Mouse (Mus musculus) liver, adult 2 months (tissue): ENCODE data around the gene Wdr3.

Source experiments
- CTCF ChIP-seq: fragments of 200-500 bp; IDR thresholded peaks from 2 replicates; pipeline ENCODE4 v1.5.1; 2011; ENCODE audit warnings: low read depth, low read length, control low read depth
- POLR2A ChIP-seq: fragments of 200-500 bp; IDR thresholded peaks from 2 replicates; pipeline ENCODE4 v1.6.1; 2011; ENCODE audit warnings: low read length, control low read depth; ENCODE audit not compliant: insufficient read depth; ENCODE audit errors: extremely low read depth

DNA sequence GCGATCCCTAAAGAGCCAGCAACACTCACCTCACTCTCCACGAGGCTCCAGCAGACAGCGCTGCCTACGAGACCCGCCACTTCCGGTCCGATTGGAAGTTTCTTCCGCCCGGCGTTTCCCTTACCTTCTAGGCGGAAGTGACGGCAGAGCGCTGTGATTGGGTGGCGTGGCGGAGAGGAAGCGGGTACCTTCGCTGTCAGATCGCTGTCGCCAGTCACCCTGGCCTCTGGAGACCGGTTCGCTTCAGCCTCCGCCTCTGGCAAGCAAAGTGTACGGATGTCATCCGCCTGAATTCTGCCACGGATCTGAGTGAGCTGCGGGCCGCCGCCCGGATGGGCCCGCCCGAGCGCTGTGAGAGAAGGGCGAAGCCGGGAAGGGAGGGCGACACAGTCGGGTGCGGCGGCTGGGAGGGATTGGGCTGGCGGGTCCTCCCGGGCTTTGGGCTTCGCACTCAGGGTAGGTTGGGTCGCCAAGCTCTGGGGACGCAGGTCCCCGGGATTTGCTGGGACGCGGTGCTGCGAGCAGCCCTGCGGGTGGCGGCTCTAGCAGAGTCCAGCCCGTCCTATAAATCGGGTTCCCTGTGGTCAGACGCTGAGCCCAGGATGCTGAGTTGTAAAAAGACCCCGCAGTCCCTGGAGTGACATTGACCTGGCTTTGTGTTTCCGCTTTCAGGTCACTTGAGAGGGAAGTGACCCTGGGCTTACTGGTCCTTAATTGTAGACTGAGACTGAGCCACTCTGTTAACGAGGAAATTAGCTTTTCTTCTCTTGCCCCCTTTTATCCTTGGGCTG is at the start of gene Wdr3, which contains the start of gene Gdap2:
- TF ChIP-seq POLR2A (peak; percentile 98), CTCF (no peak)
